Mouse (Mus musculus): ENCODE data around the gene Taf3. TPM values are rescaled to one million over a fixed set of nuclear protein-coding genes. Genes with fewer than 3 reads are reported as not detected.

The Taf3 gene
- total and polyA plus RNA-seq, 3 experiments: 8.3 to 20.9 TPM; not detected in 1

GRCm38 (mm10) chr2:9894836-9895593 lies 153.4 kb downstream of the Taf3 start:
- no peak for TF ChIP-seq SIN3A (IDR thresholded peaks at IDR 0.05; ENCODE audit: low read length)
- peak; percentile 28; the same call in 1 of the 2 replicates for TF ChIP-seq MXI1 (IDR thresholded peaks at IDR 0.05; ENCODE audit: low read depth, low read length)
- no peak for TF ChIP-seq RAD21 (IDR thresholded peaks at IDR 0.05; ENCODE audit: low read depth, low read length)
- TF ChIP-seq MYB (IDR thresholded peaks at IDR 0.05; ENCODE audit: low read depth, low read length): no peak
- TF ChIP-seq ETS1 (IDR thresholded peaks at IDR 0.05; ENCODE audit: low read depth, low read length): 0 out of 2 replicates have a peak, but pooled peaks have one; percentile 11
- TF ChIP-seq EP300 (IDR thresholded peaks at IDR 0.05; ENCODE audit: low read depth in 1 of 2, low read length in 2 of 2): peak in 1 of 2 experiments; percentile 26; a peak in 2 of 4 replicates
- peaks cover 0 to 19% of the 10 kb centered on the region in 2 experiments; a peak in 2 of 4 replicates for H3K36me3 ChIP-seq (ENCODE audit: control insufficient read depth in 1 of 2, insufficient read depth in 2 of 2, low read length in 2 of 2)
- H3K9ac ChIP-seq (ENCODE audit: control insufficient read depth, low read depth, low read length, poor library complexity, severe bottlenecking): no peak overlapping the region; the same call in 1 of the 2 replicates
- H3K4me1 ChIP-seq (ENCODE audit: control insufficient read depth in 1 of 2, insufficient read depth in 2 of 2, low read length in 2 of 2): peaks cover 7 to 27% of the 10 kb centered on the region in 2 experiments
- no peaks in the 10 kb centered on the region for H3K79me2 ChIP-seq (ENCODE audit: control insufficient read depth, insufficient read depth, low read length, poor library complexity)
- no peak overlapping the region for H3K27ac ChIP-seq (ENCODE audit: control insufficient read depth, low read depth, low read length)
- peak; percentile 44 for DNase-seq (ENCODE audit: low read depth, low spot score)
- H3K27me3 ChIP-seq (ENCODE audit: control insufficient read depth in 1 of 2, insufficient read depth in 2 of 2, low read length in 2 of 2): no peaks in the 10 kb centered on the region
- H3K4me3 ChIP-seq (ENCODE audit: control insufficient read depth in 1 of 2, insufficient read depth in 1 of 2, low read depth in 2 of 2, low read length in 2 of 2): peak overlapping the region; percentile 34 to 39
- H3K9me3 ChIP-seq (replicated peaks; ENCODE audit: insufficient read depth, low read length): no peaks in the 10 kb centered on the region

GRCm38 (mm10) chr2:9893272-9893953 lies 155.0 kb downstream of the Taf3 start:
- Histone ChIP-seq H3K27me3 (ENCODE audit: control insufficient read depth in 1 of 2, insufficient read depth in 2 of 2, low read length in 2 of 2) (no peaks in the 10 kb centered on the region), H3K4me3 (ENCODE audit: control insufficient read depth in 1 of 2, insufficient read depth in 1 of 2, low read depth in 2 of 2, low read length in 2 of 2) (no peak overlapping the region), H3K4me1 (ENCODE audit: control insufficient read depth in 1 of 2, insufficient read depth in 2 of 2, low read length in 2 of 2) (peaks cover 7 to 27% of the 10 kb centered on the region in 2 experiments), H3K9me3 (replicated peaks; ENCODE audit: insufficient read depth, low read length) (no peaks in the 10 kb centered on the region), H3K36me3 (ENCODE audit: control insufficient read depth in 1 of 2, insufficient read depth in 2 of 2, low read length in 2 of 2) (peaks cover 0 to 19% of the 10 kb centered on the region in 2 experiments; a peak in 2 of 4 replicates), H3K79me2 (ENCODE audit: control insufficient read depth, insufficient read depth, low read length, poor library complexity) (no peaks in the 10 kb centered on the region), H3K9ac (ENCODE audit: control insufficient read depth, low read depth, low read length, poor library complexity, severe bottlenecking) (no peak overlapping the region), H3K27ac (ENCODE audit: control insufficient read depth, low read depth, low read length) (no peak overlapping the region)
- TF ChIP-seq JUND (IDR thresholded peaks at IDR 0.05; ENCODE audit: low read depth, low read length) (no peak), BHLHE40 (IDR thresholded peaks at IDR 0.05; ENCODE audit: borderline replicate concordance, low read depth, low read length) (no peak), E2F4 (IDR thresholded peaks at IDR 0.05; ENCODE audit: borderline replicate concordance, low read depth, low read length) (no peak), RCOR1 (IDR thresholded peaks at IDR 0.05; ENCODE audit: low read depth, low read length) (no peak), GABPA (IDR thresholded peaks at IDR 0.05; ENCODE audit: low read depth, low read length) (no peak)
- no peak for DNase-seq (ENCODE audit: low read depth, low spot score)

GRCm38 (mm10) chr2:9892541-9892940 lies 155.9 kb downstream of the Taf3 start:
- H3K4me1 ChIP-seq (ENCODE audit: control insufficient read depth in 1 of 2, insufficient read depth in 2 of 2, low read length in 2 of 2): peaks cover 7 to 22% of the 10 kb centered on the region in 2 experiments
- DNase-seq (ENCODE audit: low read depth, low spot score): no peak
- H3K4me3 ChIP-seq (ENCODE audit: control insufficient read depth in 1 of 2, insufficient read depth in 1 of 2, low read depth in 2 of 2, low read length in 2 of 2): no peak overlapping the region
- H3K9me3 ChIP-seq (replicated peaks; ENCODE audit: insufficient read depth, low read length): no peaks in the 10 kb centered on the region
- H3K36me3 ChIP-seq (ENCODE audit: control insufficient read depth in 1 of 2, insufficient read depth in 2 of 2, low read length in 2 of 2): peaks cover 0 to 19% of the 10 kb centered on the region in 2 experiments; a peak in 2 of 4 replicates
- H3K9ac ChIP-seq (ENCODE audit: control insufficient read depth, low read depth, low read length, poor library complexity, severe bottlenecking): no peak overlapping the region
- no peaks in the 10 kb centered on the region for H3K79me2 ChIP-seq (ENCODE audit: control insufficient read depth, insufficient read depth, low read length, poor library complexity)
- H3K27me3 ChIP-seq (ENCODE audit: control insufficient read depth in 1 of 2, insufficient read depth in 2 of 2, low read length in 2 of 2): no peaks in the 10 kb centered on the region
- no peak overlapping the region for H3K27ac ChIP-seq (ENCODE audit: control insufficient read depth, low read depth, low read length)
- TF ChIP-seq POLR2AphosphoS2 (IDR thresholded peaks at IDR 0.05; ENCODE audit: low read length): no peak
- TF ChIP-seq MYC (IDR thresholded peaks at IDR 0.05; ENCODE audit: low read depth, low read length): no peak
- TF ChIP-seq E2F4 (IDR thresholded peaks at IDR 0.05; ENCODE audit: borderline replicate concordance, low read depth, low read length): no peak
- no peak for TF ChIP-seq CHD2 (IDR thresholded peaks at IDR 0.05; ENCODE audit: low read length)
- TF ChIP-seq ZC3H11A (IDR thresholded peaks at IDR 0.05; ENCODE audit: low read depth, low read length): no peak
- no peak for TF ChIP-seq ZNF384 (IDR thresholded peaks at IDR 0.05; ENCODE audit: low read depth, low read length)
- no peak for TF ChIP-seq TAL1 (IDR thresholded peaks at IDR 0.05; ENCODE audit: low read length)
- TF ChIP-seq RCOR1 (IDR thresholded peaks at IDR 0.05; ENCODE audit: low read depth, low read length): peak; percentile 12; the same call in 1 of the 2 replicates
- peak; percentile 39; the same call in 1 of the 2 replicates for TF ChIP-seq TCF12 (IDR thresholded peaks at IDR 0.05; ENCODE audit: low read depth, low read length)
- TF ChIP-seq RAD21 (IDR thresholded peaks at IDR 0.05; ENCODE audit: low read depth, low read length): no peak
- no peak for TF ChIP-seq SMC3 (IDR thresholded peaks at IDR 0.05; ENCODE audit: low read depth, low read length)
- TF ChIP-seq USF1 (IDR thresholded peaks at IDR 0.05; ENCODE audit: low read depth, low read length): no peak
- no peak for TF ChIP-seq BHLHE40 (IDR thresholded peaks at IDR 0.05; ENCODE audit: borderline replicate concordance, low read depth, low read length)
- TF ChIP-seq MYB (IDR thresholded peaks at IDR 0.05; ENCODE audit: low read depth, low read length): 0 out of 2 replicates have a peak, but pooled peaks have one; percentile 8
- no peak for TF ChIP-seq HCFC1 (IDR thresholded peaks at IDR 0.05; ENCODE audit: low read depth, low read length)
- TF ChIP-seq GABPA (IDR thresholded peaks at IDR 0.05; ENCODE audit: low read depth, low read length): no peak
- peak; percentile 53; the same call in 1 of the 2 replicates for TF ChIP-seq GATA1 (IDR thresholded peaks at IDR 0.05; ENCODE audit: low read depth, low read length)
- peak; percentile 55 to 58 for TF ChIP-seq EP300 (IDR thresholded peaks at IDR 0.05; ENCODE audit: low read depth in 1 of 2, low read length in 2 of 2)

Measured in MEL (cell line).